Mouse (Mus musculus) forebrain, postnatal 0 days (tissue): ENCODE data around the gene Cckbr. TPM values are rescaled to one million over a fixed set of nuclear protein-coding genes. Genes with fewer than 3 reads are reported as not detected.

Experiments
- ATAC-seq: fragments of 200-750 bp; cut with Nextera tagmentation; 2 replicates; pipeline ENCODE4 v1.8.0; 2017; ENCODE audit warnings: mild to moderate bottlenecking, moderate library complexity
- DNase-seq: peaks from one replicate; pipeline ENCODE4 v3.0.0-alpha.2; 2015
- H3K27ac ChIP-seq: fragments of 300-500 bp; sonication (generic); 2 replicates; pipeline ENCODE4 v1.5.1; 2014; ENCODE audit warnings: low read depth, mild to moderate bottlenecking, antibody characterized with exemption, low read length, moderate library complexity, mixed read lengths
- H3K27me3 ChIP-seq: fragments of 300-500 bp; sonication (generic); 2 replicates; pipeline ENCODE4 v1.6.1; 2014; ENCODE audit warnings: mild to moderate bottlenecking, low read length, mixed read lengths; ENCODE audit not compliant: insufficient read depth
- H3K36me3 ChIP-seq: fragments of 300-500 bp; sonication (generic); 2 replicates; pipeline ENCODE4 v1.6.1; 2014; ENCODE audit warnings: mild to moderate bottlenecking, moderate library complexity; ENCODE audit not compliant: insufficient read depth
- H3K4me1 ChIP-seq: fragments of 300-500 bp; sonication (generic); 2 replicates; pipeline ENCODE4 v1.6.1; 2014; ENCODE audit warnings: antibody characterized with exemption; ENCODE audit not compliant: insufficient read depth
- H3K4me2 ChIP-seq: fragments of 300-500 bp; sonication (generic); 2 replicates; pipeline ENCODE4 v1.6.1; 2014; ENCODE audit warnings: low read depth, mild to moderate bottlenecking, moderate library complexity
- H3K4me3 ChIP-seq: fragments of 300-500 bp; sonication (generic); 2 replicates; pipeline ENCODE4 v1.5.1; 2014; ENCODE audit warnings: low read depth, low read length, mixed read lengths
- H3K9ac ChIP-seq: fragments of 300-500 bp; sonication (generic); 2 replicates; pipeline ENCODE4 v1.6.1; 2014; ENCODE audit warnings: mild to moderate bottlenecking
- H3K9me3 ChIP-seq: fragments of 300-500 bp; sonication (generic); 2 replicates; pipeline ENCODE4 v1.6.1; 2016; ENCODE audit warnings: low read length
- CTCF ChIP-seq: sonication (generic); IDR thresholded peaks from 2 replicates; pipeline ENCODE4 v1.5.1; 2016; ENCODE audit warnings: antibody characterized with exemption, control low read depth, low read depth
- WGBS: fragments of 180-500 bp; shearing (Covaris S2); extraction: QIAGEN DNeasy Blood & Tissue Kit; methylation state at CpG from one replicate; pipeline ENCODE4 v1.1.7; 2014; 5-methylcytosine and 5-hydroxymethylcytosine counted together
- polyA plus RNA-seq: library from polyadenylated mRNA; unstranded; fragments of >200 nt; fragmentation: Nextera tagmentation; extraction: Ambion mirVana; gene quantifications from 2 replicates; pipeline ENCODE4 v1.2.1, GENCODE M21; 2015
- total RNA-seq: library from RNA; depleted of rRNA; stranded (reverse); fragments of >200 nt; gene quantifications from 2 replicates; pipeline ENCODE4 v1.2.3, GENCODE M21; 2014; rRNA removed

Cckbr gene
- total RNA-seq (3.5 and 6.2 TPM in 2 replicates), polyA plus RNA-seq (3.2 and 5.1 TPM in 2 replicates)

DNA sequence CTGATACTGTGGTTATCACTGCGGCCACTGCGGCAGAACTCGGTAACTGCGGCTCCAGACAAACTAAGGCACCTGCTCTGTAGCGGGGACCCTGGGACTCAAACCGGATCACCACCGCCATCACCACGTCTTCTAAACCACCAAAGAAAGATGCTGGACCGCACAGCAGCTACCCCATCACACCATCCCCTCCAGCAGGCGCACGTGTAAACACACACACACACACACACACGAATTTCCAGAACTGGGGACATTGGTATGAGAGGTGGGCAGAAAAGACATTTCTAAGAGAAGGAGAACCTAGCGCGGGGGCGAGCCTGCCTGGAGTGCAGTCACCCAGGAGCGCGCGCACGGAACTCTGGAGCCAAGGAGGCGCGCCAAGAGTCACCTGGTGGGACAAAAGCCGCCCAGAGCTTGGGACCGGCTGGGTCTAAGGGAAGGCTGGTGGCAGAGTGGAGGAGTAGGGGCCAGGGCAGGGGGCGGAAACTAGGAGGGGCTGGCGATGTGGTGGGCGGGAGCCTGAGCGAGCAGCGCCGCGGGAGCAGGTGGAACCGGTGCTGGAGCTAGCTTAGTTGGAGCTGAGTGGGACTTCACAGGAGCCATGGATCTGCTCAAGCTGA lies at the start of gene Cckbr:
TSS of gene Cckbr (plus strand) at position 308 of the 620 bp plus-strand sequence.
- Histone ChIP-seq H3K9ac (peak within 1 kb of the TSS; percentile 58), H3K4me2 (peak within 1 kb of the TSS; percentile 90), H3K4me1 (no peaks in the 10 kb centered on the region), H3K27me3 (no peaks in the 10 kb centered on the region; the same call in 1 of the 2 replicates), H3K9me3 (no peaks in the 10 kb centered on the region), H3K4me3 (peak within 1 kb of the TSS; percentile 53), H3K27ac (no peak within 1 kb of the TSS), H3K36me3 (no peaks in the 10 kb centered on the region)
- DNase-seq: peak; percentile 47
- TF ChIP-seq CTCF: no peak
- 2% methylated on average over 31 of the region's 31 CpGs for WGBS
- ATAC-seq: peak; percentile 77

DNA sequence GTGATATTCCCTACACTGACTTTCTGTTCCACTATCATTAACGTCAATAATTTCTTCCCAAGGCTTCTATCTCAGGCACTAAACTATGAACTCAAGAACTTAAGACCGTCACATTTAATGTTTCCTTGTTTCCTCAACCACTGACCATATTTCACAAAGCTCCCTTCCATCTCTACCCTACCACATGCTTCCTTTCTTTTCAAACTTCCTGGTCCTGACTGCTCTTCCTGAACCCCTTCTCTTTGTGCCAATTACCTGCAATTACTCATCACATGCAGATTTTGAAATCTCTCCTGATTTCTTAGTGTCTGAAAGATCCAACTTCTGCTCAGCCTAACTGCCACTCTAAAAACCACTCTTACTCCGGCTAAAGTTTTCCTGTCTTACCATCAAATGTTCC lies 45.2 kb upstream of the Cckbr start:
- 97% methylated on average over 3 of the region's 3 CpGs for WGBS
- Histone ChIP-seq H3K9me3 (no peaks in the 10 kb centered on the region), H3K27me3 (no peaks in the 10 kb centered on the region), H3K4me1 (no peaks in the 10 kb centered on the region), H3K4me2 (no peak overlapping the region), H3K9ac (no peak overlapping the region), H3K27ac (no peak overlapping the region), H3K36me3 (peaks cover 78% of the 10 kb centered on the region), H3K4me3 (no peak overlapping the region)
- DNase-seq (no peak), ATAC-seq (no peak)
- TF ChIP-seq CTCF: no peak

DNA sequence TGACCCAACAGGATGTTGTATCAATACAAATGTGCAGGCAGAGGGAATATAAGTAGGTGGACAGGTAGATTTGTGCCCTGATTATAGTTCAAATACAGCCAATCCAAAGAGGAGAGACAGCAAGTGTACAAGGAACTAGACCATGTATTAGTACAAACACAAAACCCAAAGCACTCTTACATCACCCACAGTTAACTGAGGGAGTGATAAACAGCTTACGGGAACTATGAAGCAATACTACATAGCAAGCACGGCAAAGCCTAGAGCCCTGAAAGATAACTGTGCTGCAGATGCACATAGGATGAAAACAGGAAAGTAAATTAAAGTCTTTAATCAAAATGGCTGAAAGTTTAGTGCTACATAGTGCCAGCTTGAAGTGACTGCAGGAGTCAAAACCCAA lies 37.8 kb upstream of the Cckbr start:
- ATAC-seq (no peak), DNase-seq (no peak)
- Histone ChIP-seq H3K27ac (no peak overlapping the region), H3K27me3 (no peaks in the 10 kb centered on the region), H3K4me1 (no peaks in the 10 kb centered on the region), H3K9me3 (no peaks in the 10 kb centered on the region), H3K4me2 (no peak overlapping the region), H3K9ac (no peak overlapping the region), H3K36me3 (peaks cover 66% of the 10 kb centered on the region), H3K4me3 (no peak overlapping the region)
- WGBS: 99% methylated on average over 2 of the region's 2 CpGs
- no peak for TF ChIP-seq CTCF

DNA sequence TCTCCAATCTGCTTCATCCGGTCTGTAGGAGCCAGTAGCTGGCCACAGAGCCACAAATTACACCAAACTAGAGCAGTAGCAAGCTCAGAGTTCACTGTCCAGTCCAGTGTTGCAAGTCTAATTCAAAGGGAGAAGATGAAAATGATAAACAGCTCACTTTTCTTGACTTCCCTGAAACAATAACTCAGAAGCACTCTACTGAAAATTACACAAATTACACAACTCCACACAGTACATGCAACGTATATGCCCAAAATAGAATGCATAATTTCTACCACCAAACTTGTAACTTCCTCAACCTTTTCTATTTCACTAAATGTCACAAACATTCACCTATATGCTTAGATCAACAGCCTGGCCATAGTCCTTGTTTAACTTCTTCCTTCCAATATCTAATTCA lies 35.3 kb upstream of the Cckbr start:
- Histone ChIP-seq H3K4me3 (no peak overlapping the region), H3K36me3 (peaks cover 40% of the 10 kb centered on the region), H3K9ac (no peak overlapping the region), H3K27ac (no peak overlapping the region), H3K9me3 (no peaks in the 10 kb centered on the region), H3K27me3 (no peaks in the 10 kb centered on the region), H3K4me1 (no peaks in the 10 kb centered on the region), H3K4me2 (no peak overlapping the region)
- WGBS: 93% methylated on average over 2 of the region's 2 CpGs
- no peak for DNase-seq
- TF ChIP-seq CTCF: no peak
- ATAC-seq: no peak

DNA sequence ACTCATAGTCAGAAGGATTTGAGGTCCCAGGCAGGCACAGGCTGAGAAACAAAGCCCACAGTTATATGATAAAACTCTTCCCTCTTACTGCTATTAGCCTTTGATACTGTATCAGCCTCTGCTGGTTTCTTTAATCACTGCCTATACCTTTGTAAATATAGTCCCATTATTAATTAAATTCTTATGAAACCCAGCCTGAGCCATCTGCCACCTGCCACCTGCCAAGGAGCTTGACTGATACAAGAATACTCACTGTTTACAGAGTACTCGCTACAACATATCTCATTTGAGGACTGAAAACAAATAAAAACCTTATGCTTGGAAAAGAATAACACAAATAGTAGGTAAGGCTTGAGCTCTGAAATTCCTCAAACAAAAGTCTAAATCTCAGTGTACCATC lies 30.9 kb upstream of the Cckbr start:
- no peak for ATAC-seq

DNA sequence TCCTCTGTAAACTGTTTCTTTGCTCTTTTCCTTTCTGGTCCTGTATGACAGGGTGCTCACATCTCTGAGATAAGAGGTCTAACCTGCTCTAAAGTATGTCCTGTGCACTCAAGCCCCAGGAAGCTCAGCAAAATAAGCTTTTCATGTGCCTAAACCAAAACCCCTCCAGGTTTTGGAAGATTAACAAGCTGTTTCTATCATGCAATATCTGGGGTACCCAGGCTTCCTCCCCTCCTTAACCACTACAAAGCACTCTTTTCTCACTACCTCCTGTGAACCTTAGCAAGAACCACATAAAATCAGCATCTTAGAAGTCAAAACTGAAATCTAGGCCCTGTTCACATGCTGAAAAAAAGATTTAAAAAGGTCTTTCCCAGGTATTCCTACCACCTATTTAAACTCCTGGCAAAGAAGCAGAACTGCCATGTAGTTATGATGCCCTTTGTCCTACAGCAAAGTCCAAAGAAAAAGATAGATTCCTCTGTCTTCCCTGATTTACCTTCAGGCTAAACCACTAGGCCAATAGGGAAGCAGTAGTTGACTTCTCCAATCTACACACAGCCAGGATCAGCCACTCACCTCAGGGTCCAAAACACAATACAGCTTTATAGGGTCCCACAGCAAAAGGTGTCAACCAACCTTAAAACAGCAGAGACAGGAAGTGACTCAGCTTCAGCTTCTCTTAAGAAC lies 30.3 kb upstream of the Cckbr start:
- Histone ChIP-seq H3K4me1 (no peaks in the 10 kb centered on the region), H3K9me3 (no peaks in the 10 kb centered on the region), H3K27me3 (no peaks in the 10 kb centered on the region), H3K27ac (no peak overlapping the region), H3K36me3 (peaks cover 1% of the 10 kb centered on the region; the same call in 1 of the 2 replicates), H3K9ac (no peak overlapping the region), H3K4me2 (no peak overlapping the region), H3K4me3 (no peak overlapping the region)
- DNase-seq (no peak), ATAC-seq (no peak)
- no peak for TF ChIP-seq CTCF

More for the DNA sequence above, 30.9 kb upstream of the Cckbr start:
- Histone ChIP-seq H3K4me1 (no peaks in the 10 kb centered on the region), H3K9me3 (no peaks in the 10 kb centered on the region), H3K27me3 (no peaks in the 10 kb centered on the region), H3K4me2 (no peak overlapping the region), H3K27ac (no peak overlapping the region), H3K4me3 (no peak overlapping the region), H3K9ac (no peak overlapping the region), H3K36me3 (peaks cover 8% of the 10 kb centered on the region)
- no peak for TF ChIP-seq CTCF
- 69% methylated on average over 1 of the region's 1 CpGs for WGBS
- DNase-seq: no peak

DNA sequence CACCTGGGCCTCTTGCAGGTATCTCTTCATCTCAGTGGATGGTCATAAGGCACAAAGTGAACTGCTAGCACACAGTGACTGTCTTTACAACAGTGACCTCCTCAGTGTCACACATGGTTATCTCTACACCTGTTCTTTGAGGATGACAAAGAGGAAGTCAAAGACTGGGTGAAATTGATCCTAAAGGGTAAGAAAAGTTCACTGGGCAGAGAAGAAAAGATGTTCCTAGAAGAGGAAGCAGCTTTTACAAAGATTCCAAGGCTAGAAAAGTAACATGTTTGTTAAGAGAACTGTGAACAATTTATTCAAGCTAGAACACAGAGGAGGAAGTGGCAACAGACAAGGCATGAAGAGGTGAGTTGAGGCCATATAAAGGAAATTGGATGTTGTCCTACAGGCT lies 29.4 kb upstream of the Cckbr start:
- Histone ChIP-seq H3K36me3 (no peaks in the 10 kb centered on the region; the same call in 1 of the 2 replicates), H3K4me3 (no peak overlapping the region), H3K4me2 (no peak overlapping the region), H3K27me3 (no peaks in the 10 kb centered on the region), H3K9ac (no peak overlapping the region), H3K27ac (no peak overlapping the region), H3K4me1 (no peaks in the 10 kb centered on the region), H3K9me3 (no peaks in the 10 kb centered on the region)
- DNase-seq (no peak), ATAC-seq (no peak)
- no peak for TF ChIP-seq CTCF
